Mouse (Mus musculus): ENCODE measurements at regions not wholly inside any gene's neighbourhood (a gene's known extent, or its start where the extent isn't known, plus 50 kb on each side); places are given as distances from the start of the nearest gene placed in this dataset.

GRCm38 (mm10) chr10:111746067-111746878, 226.2 kb upstream of the Krr1 start:
- DNase-seq: no peak

- DNase-seq: no peak
Measured at GRCm38 (mm10) chr10:111746879-111747477, 225.5 kb upstream of the Krr1 start.

- no peak for DNase-seq
Measured at GRCm38 (mm10) chr10:111748482-111748881, 224.0 kb upstream of the Krr1 start.

- DNase-seq: no peak
Measured at GRCm38 (mm10) chr10:111753646-111754045, 218.8 kb upstream of the Krr1 start.

GRCm38 (mm10) chr10:111755964-111756363, 216.5 kb upstream of the Krr1 start:
- DNase-seq: no peak

- no peak for DNase-seq
Measured at GRCm38 (mm10) chr10:111756528-111756927, 215.9 kb upstream of the Krr1 start.

GRCm38 (mm10) chr10:111757689-111758088, 214.8 kb upstream of the Krr1 start:
- DNase-seq: no peak

GRCm38 (mm10) chr10:111759505-111759904, 213.0 kb upstream of the Krr1 start:
- no peak for DNase-seq

- no peak for DNase-seq
Measured at GRCm38 (mm10) chr10:111762751-111763528, 209.5 kb upstream of the Krr1 start.

GRCm38 (mm10) chr10:111767011-111767720, 205.3 kb upstream of the Krr1 start:
- no peak for DNase-seq

- no peak for DNase-seq
Measured at GRCm38 (mm10) chr10:111767813-111768455, 204.5 kb upstream of the Krr1 start.

- no peak for DNase-seq
Measured at GRCm38 (mm10) chr10:111769486-111770002, 202.9 kb upstream of the Krr1 start.

- DNase-seq: no peak
Measured at GRCm38 (mm10) chr10:111770027-111770426, 202.4 kb upstream of the Krr1 start.

- no peak for DNase-seq
Measured at GRCm38 (mm10) chr10:111771010-111771409, 201.5 kb upstream of the Krr1 start.

GRCm38 (mm10) chr10:111777559-111777958, 194.9 kb upstream of the Krr1 start:
- DNase-seq: peak in 1 of 2 experiments; percentile 2

GRCm38 (mm10) chr10:111778111-111778510, 194.4 kb upstream of the Krr1 start:
- no peak for DNase-seq

GRCm38 (mm10) chr10:111779956-111780355, 192.5 kb upstream of the Krr1 start:
- no peak for DNase-seq

GRCm38 (mm10) chr10:111782195-111782810, 190.2 kb upstream of the Krr1 start:
- DNase-seq: peak; percentile 45

GRCm38 (mm10) chr10:111783496-111783895, 189.0 kb upstream of the Krr1 start:
- no peak for DNase-seq

GRCm38 (mm10) chr10:111784065-111784853, 188.2 kb upstream of the Krr1 start:
- DNase-seq: no peak

- DNase-seq: no peak
Measured at GRCm38 (mm10) chr10:111787175-111787574, 185.3 kb upstream of the Krr1 start.
